Mouse (Mus musculus) forelimb bud, embryonic 11.5 days (tissue): ENCODE results near the gene Gm20838.
"Not testable (repeated sequence)": the region's sequence is repeated elsewhere in the genome, so short reads cannot be mapped to it uniquely, and the experiment has no call there.

Source experiments
- DNase-seq: peaks from one replicate; pipeline ENCODE4 v3.0.0-alpha.2; 2012; ENCODE audit warnings: low read depth, low spot score

The Gm20838 gene

DNA sequence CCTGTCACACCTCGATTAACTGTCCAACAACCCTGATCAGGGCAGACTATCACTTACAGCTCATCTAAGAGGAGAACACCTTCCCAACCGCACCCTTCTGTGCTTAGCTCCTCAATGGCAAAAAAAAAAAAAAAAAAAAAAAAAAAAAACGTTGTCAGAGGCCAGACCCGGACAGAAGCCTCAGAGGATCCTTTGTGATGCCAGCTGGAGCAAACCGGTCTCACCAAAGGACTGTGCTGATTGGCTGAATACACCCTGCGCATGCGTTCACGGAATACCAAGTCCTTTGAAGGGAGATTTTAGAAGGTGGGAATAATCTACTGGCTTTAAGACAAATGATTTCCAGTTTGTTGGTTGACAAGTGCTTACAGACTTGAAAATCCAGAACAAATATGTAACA, at the start of gene Gm20838:
TSS of gene Gm20838 (minus strand) at position 101 of the 400 bp plus-strand sequence.
- not testable (repeated sequence) for DNase-seq
